Mouse (Mus musculus) urinary bladder, postnatal 36 days (tissue): ENCODE data around the gene Plrg1.

Source experiments
- DNase-seq, 2 experiments: peaks; one replicate each; pipeline ENCODE4 v3.0.0; 2022; ENCODE audit warnings: low spot score in 2 of 2, mixed read lengths in 1 of 2

The Plrg1 gene

GRCm38 (mm10) chr3:83055281-83056038 is at the start of gene Plrg1:
TSS of gene Plrg1 (plus strand) at chr3:83055522.
- DNase-seq = peak; percentile 98 to 99

- no peak for DNase-seq
Measured at GRCm38 (mm10) chr3:83007557-83007956, 47.8 kb upstream of the Plrg1 start, which contains the start of gene Fgg. TSS of gene Fgg (plus strand) at chr3:83007724.

DNA sequence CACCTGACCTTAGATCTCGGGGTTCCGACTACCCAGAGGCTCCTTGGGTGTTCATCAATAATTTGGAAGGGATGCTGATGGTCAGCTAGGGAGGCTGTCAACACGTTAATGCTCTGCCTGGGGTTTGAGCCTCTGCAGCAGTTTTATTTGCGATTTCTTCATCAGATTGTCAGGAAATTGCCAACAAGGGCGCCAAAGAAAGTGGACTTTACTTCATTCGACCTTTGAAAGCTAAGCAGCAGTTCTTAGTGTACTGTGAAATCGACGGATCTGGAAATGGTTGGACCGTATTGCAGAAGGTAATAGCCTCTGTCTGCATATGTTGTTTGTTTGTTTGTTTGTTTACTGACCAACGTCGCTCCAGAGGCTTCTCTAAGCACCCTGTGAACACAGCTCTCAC is 45.0 kb upstream of the Plrg1 start:
- DNase-seq = no peak

DNA sequence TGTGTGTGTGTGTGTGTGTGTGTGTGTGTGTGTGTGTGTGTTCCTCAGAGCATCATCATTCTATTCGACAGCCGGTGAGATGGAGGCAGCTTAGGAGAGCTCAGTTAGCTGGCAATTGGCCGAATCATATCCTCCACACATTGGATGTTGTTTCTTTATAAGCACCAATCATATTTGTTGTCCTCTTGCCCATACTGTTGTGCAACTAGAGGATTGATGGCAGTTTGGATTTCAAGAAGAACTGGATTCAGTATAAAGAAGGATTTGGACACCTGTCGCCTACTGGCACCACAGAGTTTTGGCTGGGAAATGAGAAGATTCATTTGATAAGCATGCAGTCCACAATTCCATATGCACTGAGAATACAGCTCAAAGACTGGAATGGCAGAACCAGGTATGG is 44.2 kb upstream of the Plrg1 start:
- no peak for DNase-seq

DNA sequence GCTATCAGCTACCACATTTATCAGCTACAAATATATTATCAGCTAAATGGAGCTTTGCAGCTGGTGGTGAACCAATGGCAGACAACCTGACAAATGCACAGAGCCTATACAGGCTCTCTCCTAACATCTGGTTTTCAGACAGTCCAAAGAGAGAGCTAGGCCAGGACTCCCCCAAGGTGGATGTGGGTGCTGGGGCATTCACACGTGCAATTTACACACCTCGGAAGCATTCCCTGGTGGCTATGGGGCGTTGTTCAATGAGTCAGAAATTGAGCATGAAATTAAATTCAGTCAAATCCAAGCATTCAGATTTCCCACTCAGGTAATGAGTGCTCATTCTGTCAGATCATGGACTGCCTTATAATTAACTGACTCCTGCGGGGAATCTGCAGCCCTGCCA is 43.8 kb upstream of the Plrg1 start:
- DNase-seq = no peak

DNA sequence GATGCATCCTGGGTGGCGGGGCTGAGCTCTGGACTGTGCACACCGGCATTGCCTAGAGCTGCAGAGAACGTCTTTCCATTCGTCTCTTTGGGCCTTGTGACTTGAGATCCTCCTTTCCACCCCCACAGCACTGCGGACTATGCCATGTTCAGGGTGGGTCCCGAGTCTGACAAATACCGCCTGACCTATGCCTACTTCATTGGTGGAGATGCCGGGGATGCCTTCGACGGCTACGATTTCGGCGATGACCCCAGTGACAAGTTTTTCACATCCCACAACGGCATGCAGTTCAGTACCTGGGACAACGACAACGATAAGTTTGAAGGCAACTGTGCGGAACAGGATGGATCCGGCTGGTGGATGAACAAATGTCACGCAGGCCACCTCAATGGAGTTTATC is 42.7 kb upstream of the Plrg1 start:
- DNase-seq = no peak

DNA sequence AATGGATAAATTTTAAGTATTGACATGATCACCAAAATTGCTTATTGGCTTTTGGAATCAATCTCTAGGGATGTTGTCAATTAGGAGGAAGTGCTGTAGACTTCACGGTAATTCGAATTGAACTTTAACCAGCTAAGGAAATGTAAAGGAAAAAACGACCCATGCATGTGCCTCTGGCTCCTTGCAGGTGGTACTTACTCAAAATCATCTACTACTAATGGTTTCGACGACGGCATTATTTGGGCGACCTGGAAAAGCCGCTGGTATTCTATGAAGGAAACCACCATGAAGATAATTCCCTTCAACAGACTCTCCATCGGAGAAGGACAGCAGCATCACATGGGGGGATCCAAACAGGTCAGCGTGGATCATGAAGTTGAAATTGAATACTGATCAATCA is 41.4 kb upstream of the Plrg1 start:
- DNase-seq = no peak

DNA sequence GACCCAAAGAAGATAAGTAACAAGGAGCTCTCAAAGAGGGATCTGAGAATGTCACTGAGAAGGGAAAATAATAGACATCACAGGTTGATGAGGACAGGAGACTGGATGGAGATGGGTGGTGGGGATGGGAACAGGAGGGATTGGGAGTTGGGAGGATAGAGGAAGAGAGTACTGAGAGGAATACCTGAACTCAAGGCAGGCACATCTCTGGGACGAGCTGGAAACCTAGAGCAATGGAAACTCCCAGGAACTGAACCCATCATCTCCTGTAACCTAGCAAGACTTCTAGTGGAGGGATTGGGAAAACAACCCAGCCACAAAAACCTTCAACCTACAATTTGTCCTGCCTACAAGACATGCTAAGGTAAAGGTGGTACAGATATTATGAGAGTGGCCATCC is 39.1 kb upstream of the Plrg1 start:
- no peak for DNase-seq

DNA sequence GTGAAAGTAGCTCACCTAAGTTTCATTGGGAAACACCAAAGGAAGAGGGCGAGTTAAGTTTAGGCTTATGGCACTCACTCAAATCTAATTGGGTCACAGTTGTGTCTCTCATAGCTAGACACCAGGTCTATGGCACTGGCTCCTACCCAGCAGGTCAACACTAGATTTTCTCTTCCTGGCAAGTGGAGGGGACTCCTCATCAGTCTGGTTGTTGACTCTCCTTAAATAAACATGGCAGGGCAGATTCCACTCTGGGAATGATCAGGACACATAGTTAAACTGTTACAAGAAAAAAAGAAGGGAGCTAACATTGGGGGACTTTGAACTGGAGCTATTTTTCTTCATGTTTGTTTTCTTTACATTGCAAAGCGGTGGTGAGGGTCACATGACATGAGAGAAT is 34.9 kb upstream of the Plrg1 start:
- no peak for DNase-seq

DNA sequence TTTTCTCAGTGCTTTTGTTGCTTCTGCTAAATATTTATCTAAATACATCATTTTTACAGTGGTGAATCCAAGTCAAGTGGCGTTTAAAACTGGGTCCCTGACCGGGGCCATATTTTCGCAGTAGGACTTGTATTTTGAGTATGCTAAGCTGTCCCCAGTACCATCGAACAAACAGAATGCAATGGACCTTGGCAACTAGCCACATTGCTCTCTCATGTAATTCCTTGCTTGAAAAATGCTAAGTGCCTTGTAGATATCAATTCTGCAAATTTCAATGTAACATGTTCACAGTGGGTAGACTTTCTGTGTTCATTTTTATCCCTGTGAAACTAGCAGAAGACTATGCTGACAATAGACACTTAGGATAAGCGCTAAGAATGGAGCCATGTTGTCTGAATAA is 34.1 kb upstream of the Plrg1 start:
- no peak for DNase-seq

DNA sequence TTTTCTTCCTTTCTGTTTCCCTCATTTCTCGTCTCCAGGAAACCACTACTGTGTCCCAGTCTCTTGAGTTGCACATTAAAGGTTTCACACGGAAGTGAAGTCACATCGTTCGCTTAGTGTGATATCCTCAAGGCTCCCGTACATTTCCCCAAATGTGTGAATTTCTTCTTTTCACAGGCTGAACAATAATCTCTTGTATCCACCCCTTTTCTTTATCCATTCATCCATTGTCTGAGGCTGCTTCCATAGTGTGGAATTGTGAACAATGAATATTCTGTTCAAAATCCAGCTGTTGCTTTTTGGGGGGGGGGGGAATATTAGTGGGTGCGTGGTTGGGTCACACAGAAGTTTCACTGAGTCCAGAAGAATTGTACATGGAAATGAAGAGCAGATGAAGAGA is 30.3 kb upstream of the Plrg1 start:
- DNase-seq = no peak

DNA sequence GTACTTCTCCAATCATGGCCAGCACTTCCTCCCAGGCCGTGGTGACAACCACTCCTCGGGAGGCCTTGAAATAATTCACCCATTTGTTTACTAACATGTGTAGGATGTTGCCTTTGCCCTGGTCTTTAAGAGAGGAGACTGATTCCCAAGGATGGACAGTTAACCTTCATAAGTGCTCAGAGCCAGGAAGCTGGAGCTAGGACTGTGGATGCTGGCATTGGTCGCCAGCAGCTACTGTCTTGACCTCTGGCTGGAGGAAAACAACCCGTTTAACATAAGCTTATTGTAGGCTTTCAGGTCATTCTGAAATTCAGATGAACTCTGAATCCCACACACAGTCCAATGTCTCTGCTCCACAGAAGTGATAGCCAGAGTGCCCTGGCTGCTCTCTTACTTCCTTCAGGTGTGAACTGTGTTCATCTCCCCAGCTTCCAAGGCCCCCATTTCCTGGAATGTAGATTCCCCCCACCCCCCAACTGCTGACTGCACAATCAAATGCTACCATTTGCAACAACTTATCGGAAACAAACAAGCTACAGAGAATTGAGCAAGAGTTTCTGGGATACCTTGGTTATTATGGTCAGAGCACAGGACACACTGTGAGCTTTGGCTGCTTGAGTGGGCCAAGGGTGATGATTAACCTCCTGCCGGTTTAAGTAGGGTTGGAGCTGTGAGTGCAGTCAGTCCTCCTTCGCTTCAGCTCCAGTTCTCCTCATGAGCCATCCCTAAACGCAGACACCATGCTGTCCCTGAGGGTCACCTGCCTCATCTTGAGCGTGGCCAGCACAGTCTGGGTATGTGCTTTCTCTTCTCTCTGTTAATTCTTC is 29.6 kb upstream of the Plrg1 start, which contains the start of gene Fga:
Gene Fga, plus strand, starts transcription at position 602 of the 827 bp plus-strand sequence.
- no peak for DNase-seq

GRCm38 (mm10) chr3:83027546-83028251 is 27.6 kb upstream of the Plrg1 start:
- no peak for DNase-seq

- no peak for DNase-seq
Measured at GRCm38 (mm10) chr3:83030331-83030730, 25.0 kb upstream of the Plrg1 start.

DNA sequence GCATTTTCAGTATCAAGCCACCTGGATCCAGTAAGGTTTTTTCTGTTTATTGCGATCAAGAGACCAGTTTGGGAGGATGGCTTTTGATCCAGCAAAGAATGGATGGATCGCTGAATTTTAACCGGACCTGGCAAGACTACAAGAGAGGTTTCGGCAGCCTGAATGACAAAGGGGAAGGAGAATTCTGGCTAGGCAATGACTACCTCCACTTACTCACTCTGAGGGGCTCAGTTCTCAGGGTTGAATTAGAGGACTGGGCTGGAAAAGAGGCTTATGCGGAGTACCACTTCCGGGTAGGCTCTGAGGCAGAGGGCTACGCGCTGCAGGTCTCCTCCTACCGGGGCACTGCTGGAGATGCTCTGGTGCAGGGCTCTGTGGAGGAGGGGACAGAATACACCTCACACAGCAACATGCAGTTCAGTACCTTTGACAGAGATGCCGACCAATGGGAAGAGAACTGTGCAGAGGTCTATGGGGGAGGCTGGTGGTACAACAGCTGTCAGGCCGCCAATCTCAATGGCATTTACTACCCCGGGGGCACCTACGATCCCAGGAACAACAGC is 22.5 kb upstream of the Plrg1 start:
- no peak for DNase-seq

DNA sequence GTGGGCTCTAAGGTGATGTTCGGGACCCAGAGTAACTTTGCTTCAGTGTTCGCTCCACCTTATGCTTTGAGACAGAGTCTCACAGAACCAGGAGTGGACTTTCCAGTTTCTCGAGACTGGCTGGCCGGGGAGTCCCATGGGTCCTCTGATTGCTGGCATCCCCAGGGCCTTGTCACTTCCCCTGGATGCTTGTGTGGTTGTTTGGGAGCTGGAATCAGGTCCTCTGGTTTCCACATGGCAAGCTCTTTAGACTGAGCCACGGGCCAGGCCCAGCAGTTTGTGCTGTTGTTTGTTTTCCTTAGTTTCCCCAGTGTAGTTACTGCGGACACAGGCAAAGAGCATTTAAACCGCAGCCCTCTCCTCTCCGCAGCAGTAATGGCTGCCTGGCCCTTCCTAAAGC is 21.5 kb upstream of the Plrg1 start:
- DNase-seq = no peak

- no peak for DNase-seq
Measured at GRCm38 (mm10) chr3:83038865-83039264, 16.5 kb upstream of the Plrg1 start.

DNA sequence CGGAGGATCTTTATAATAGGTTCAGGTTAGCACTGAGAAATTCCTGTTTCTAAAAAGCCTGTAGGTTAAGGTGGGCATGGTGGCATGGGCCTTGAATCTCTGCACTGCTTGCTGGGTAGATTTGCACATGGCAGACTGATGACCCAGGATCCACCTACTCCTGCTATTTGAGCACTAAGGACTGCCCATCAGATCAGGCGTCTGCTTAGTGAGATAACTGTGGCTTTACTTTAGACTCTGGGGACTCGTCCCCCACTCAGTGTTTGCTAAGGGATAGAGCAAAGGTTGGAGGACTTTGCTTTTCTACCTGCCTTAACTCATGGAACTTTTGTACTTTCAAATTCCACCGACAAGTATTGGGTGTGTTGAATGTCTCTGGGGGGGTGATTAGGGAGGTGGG is 15.7 kb upstream of the Plrg1 start:
- DNase-seq = no peak

- no peak for DNase-seq
Measured at GRCm38 (mm10) chr3:83042451-83042850, 12.9 kb upstream of the Plrg1 start.

GRCm38 (mm10) chr3:83046649-83047048 is 8.7 kb upstream of the Plrg1 start:
- no peak for DNase-seq

DNA sequence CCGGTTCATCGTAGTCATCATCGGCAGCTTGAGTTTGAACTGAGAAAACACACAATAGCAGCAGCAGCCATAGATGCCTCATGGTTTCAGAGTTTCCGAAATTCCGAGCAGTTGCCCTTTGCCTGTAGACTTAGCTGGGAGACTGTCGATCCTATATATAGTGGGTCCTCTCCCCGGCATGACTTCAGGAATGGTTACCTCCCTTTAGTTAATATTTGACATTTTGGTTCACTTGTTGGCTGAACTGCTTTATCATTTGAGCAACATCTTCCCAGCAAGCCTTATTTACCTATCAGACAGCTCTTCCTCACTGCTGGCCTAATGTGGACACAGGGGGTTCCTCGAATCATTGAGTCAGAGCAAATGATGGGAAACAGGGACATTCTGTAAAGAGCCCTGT is 5.6 kb upstream of the Plrg1 start, which contains the start of gene Fgb:
Gene Fgb, minus strand, starts transcription at position 184 of the 400 bp plus-strand sequence.
- no peak for DNase-seq

GRCm38 (mm10) chr3:83050661-83051060 is 4.7 kb upstream of the Plrg1 start:
- DNase-seq = no peak
